Mouse (Mus musculus) layer of hippocampus, postnatal 14 days (tissue): ENCODE data around the gene Pgam5. TPM values are rescaled to one million over a fixed set of nuclear protein-coding genes. Genes with fewer than 3 reads are reported as not detected.
A peak's percentile ranks its signal among the peaks of the same experiment; 100 is the strongest.

Experiments
- DNase-seq, 2 experiments: peaks; one replicate each; pipeline ENCODE4 v3.0.0; 2021 to 2022; ENCODE audit warnings: low spot score in 2 of 2, mixed read lengths in 1 of 2
- long read RNA-seq, 2 experiments: library from polyadenylated mRNA; stranded (forward); transcript quantifications; one replicate each; pipeline ENCODE4 v2.0.0; 2021
- total RNA-seq, 2 experiments: library from RNA; stranded (reverse); gene quantifications; 2 replicates each; pipeline ENCODE4 v1.2.3; 2021

The Pgam5 gene
- 10 to 100 TPM; 64.7 to 68.3 TPM for total RNA-seq
- long read RNA-seq, experiment 1, transcript Pgam5-201 (6 exons, 2,044 nt): major isoform, 59 of 131 reads
- long read RNA-seq, experiment 1, transcript Pgam5-202 (6 exons, 2,098 nt): minor isoform, 57 of 131 reads
- long read RNA-seq, experiment 1, partial matches to known transcripts: 2 of 131 reads
- long read RNA-seq, experiment 1, other reads (novel, unspliced or antisense): 13 of 131 reads
- long read RNA-seq, experiment 2, transcript Pgam5-202 (6 exons, 2,098 nt): minor isoform, 43 of 113 reads
- long read RNA-seq, experiment 2, transcript Pgam5-201 (6 exons, 2,044 nt): major isoform, 57 of 113 reads
- long read RNA-seq, experiment 2, partial matches to known transcripts: 5 of 113 reads
- long read RNA-seq, experiment 2, other reads (novel, unspliced or antisense): 8 of 113 reads

GRCm38 (mm10) chr5:110269141-110270101, at the start of gene Pgam5:
Gene Pgam5 (minus strand): TSS chr5:110269913.
- peak; percentile 89 to 92 for DNase-seq

DNA sequence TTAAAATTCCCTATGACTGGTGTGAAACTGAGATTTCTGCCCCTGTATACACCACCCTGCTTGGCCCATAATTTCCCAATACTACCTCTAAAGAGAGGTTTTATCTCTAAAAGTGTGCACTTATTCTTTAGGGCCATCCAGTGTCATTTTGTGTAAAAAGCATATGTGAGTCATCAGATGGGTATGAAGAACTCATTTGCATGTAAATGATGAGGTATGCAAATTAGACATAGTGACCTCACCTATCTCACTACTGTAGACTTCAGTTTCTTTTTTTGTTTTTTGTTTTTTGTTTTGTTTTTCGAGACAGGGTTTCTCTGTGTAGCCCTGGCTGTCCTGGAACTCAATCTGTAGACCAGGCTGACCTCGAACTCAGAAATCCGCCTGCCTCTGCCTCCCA, 43.4 kb upstream of the Pgam5 start:
- DNase-seq: no peak

DNA sequence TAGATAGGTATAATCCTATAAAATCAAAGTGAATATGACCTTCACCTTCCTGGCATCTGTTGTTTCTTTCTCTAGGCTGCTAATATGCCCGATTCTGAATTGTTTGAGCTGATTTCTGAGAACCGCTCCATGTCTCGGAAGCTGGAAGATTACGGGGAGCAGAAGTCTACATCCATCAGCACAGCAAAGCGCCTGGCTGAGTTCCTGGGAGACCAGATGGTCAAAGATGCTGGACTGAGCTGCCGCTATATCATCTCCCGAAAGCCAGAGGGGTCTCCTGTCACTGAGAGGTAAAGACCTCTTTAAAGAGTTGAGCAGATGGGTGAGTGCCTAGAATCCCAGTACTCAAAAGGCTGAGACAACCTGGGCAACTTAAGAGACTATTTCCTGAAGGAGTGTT, 39.1 kb upstream of the Pgam5 start:
- DNase-seq: no peak

DNA sequence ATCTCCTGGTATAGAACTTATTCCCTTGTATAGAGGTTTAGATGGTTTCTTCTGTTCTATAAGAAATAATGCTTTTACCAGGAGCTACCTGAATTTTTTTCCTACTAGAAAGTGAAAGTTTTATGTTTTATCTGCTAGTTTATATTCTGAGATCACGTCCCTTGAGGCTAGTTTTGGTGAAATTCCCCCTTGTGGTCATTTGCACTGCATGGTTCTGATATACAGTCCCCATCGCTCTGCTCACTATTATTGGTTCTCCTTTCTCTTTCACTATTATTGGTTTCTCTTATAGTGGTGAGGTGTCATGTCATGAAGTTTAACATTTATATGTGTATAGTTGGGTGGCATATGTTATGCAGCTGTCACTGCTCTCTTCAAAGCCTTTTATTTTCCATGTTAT, 30.9 kb upstream of the Pgam5 start:
- no peak for DNase-seq

DNA sequence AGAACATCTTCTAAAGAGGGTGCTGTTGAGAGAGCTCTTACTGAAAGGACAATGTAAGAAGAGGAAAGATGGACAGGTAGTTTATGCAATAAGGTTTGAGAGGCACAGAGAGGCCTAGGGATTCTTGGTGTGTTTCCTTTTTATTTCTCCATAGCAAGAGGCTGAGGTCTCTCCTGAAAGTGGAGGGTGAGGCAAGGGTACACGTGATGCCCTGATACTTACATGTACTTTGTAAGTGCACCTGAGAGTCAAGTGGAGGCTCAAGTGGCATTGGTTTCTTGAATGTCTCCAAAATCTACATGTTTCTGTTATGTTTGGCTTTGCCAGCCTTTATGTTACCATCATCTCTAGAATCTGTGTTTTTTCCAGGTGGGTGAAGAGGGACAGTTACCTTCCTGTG, 26.9 kb upstream of the Pgam5 start:
- no peak for DNase-seq

DNA sequence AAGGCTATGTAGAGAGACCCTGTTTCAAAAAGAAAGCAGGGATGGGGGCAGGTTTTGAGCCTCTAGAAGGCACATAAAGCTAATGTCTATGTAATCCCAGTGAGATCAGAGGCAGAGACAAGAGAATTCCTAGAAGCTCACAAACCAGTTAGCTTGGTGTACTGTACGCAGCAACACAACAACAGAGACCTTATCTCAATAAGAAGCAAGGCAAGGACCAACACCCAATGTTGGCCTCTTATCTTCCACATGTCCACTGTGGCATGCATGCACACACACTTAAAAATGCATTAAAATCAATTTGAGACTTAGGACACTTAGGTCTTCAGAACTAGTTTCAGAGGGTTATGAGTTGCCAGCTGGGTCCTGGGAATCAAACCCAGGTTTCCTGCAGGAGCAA, 21.9 kb upstream of the Pgam5 start:
- no peak for DNase-seq

DNA sequence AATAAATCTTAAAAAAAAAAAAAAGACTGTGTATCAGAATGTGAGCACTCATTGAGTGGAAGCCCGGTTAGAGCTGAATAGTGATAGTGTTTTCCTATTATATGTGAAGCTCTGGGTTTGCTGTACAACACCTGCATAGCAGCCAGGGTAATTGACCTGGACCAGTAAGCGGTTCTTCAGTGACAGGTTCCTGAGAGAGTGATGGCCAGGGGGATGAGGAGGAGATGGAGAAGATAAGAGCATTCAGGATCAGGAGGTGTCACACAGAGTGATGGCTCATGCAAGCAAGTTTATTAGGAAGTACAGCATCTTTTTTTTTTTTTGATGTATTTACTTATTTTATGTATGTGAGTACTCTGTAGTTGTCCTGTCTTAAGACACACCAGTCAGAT, 17.4 kb upstream of the Pgam5 start:
- no peak for DNase-seq

DNA sequence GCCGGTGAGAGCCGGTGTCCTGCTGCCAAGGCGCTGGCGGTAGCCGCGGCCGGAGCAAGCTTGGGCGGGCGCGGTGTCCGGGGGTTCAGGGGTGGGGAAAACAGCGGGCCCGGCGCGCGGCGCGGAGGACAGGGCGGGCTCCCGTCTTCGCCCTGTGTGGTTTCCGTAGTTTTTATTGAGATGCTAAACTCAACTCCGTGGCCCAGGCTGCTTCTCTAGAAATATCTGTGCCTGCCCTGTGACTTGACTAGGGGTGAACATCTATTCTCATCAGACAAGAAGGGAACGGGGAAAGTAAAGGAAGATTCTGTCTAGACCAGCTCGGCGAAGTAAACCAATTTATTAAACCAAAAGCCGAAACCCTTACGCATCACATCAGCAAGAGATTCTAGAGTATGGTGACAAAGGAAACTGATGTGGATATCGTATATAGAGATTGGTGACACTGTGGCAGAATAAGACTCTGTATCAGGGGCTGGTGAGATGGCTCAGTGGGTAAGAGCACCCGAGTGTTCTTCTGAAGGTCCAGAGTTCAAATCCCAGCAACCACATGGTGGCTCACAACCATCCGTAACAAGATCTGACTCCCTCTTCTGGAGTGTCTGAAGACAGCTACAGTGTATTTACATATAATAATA, 16.9 kb upstream of the Pgam5 start:
- no peak for DNase-seq

GRCm38 (mm10) chr5:110285770-110286445, 16.2 kb upstream of the Pgam5 start, which contains the start of the genes Pxmp2 and Pole:
Gene Pxmp2 (minus strand): TSS chr5:110286186.
Gene Pole (plus strand): TSS chr5:110286306.
- DNase-seq: peak; percentile 78 to 89

DNA sequence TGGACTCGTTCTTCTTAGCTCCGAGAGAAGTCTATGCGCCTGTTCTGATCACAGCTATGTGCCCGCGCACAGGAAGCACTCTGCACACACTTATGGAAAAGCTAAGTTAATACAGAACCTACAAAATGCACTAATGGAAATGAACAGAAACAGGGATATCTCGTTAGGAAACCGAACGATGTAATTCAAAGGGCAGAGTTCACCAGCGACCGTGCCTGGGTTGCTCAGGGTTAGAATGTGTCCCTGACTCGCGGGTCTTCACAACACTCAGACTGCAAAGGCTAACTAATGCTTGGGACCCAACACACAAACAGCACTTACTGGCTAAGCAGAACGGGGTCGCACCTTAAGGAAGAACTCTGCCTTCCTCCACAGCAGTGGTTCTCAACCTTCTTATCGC, 15.4 kb upstream of the Pgam5 start:
- no peak for DNase-seq

GRCm38 (mm10) chr5:110284536-110284935, 14.8 kb upstream of the Pgam5 start:
- no peak for DNase-seq

GRCm38 (mm10) chr5:110281984-110282383, 12.3 kb upstream of the Pgam5 start:
- DNase-seq: no peak

DNA sequence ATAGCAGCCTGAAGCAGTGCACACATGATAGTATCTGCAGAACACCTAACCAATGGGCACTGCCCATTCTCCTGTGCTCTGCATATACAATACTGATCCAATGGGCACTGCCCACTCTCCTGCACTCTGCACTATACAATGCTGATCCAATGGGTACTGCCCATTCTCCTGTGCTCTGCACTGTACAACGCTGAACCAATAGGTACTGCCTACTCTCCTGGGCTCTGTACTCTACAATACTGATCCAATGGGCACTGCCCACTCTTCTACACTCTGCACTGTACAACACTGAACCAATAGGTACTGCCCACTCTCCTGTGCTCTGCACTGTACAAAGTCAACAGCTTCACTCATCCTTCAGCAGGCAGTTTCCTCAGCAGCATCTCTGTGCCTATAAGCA, 7.2 kb upstream of the Pgam5 start:
- no peak for DNase-seq

DNA sequence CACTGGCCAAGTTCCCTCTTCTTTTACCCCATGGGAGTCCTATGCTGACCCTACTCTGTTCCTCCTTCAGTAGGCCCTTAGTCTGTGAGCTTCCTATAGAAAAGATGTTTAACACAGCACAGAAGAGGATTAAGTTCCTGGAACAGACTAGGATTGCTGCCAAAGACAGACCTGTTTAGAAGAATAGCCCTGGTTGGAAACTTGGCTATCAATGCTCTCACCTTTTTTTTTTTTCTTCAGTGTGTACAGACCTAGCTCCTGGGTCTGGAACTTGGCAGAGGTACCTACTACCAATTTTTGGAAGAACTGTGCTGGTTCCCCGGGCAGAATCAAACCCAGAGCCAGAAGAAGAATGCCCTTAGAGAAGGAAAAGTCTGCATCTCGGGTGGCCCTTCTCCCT, 6.7 kb upstream of the Pgam5 start:
- no peak for DNase-seq

- DNase-seq: no peak
These were observed 5.1 kb upstream of the Pgam5 start for GRCm38 (mm10) chr5:110274846-110275245.

DNA sequence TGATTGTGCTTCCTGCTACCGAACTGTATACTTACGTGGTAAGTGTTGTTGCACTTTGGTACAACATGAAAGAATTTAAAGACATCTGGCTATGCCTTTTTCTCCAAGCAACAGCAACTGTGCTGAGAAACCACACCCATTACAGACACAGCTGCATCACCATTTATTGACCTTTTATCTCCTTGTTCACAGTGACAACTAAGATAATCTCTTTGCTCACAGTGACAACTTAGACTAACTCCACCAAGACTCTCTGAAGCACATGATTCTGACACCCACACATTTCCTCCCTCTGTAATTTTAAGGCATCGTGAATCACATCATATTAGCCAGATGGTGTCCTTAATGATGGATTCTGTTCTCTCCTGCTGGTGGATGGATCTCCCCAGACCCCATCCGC, 4.4 kb upstream of the Pgam5 start:
- DNase-seq: no peak

GRCm38 (mm10) chr5:110270242-110270641, 529 bp upstream of the Pgam5 start:
- no peak for DNase-seq

GRCm38 (mm10) chr5:110266941-110267340, 2.8 kb downstream of the Pgam5 start:
- DNase-seq: no peak

GRCm38 (mm10) chr5:110244091-110244490, 25.6 kb downstream of the Pgam5 start:
- no peak for DNase-seq

DNA sequence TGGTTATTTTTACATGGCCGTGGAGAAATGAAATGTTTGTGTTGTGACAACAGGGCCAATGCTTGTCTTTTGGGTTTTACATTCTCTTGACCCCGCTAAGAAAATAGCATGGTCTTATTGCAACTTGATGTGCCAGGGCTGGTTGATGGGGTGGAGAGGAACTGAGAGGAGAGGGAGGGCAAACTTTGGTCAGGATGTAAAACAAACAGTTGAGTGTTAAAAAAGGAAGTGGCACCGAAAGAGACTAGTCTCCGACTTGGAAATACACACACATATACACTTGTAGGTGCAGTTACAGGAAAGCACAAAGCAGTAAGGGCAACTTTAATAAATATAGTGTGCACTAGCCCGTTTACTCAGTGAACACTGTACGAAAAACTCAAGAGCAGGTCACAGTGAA, 37.4 kb downstream of the Pgam5 start:
- no peak for DNase-seq

DNA sequence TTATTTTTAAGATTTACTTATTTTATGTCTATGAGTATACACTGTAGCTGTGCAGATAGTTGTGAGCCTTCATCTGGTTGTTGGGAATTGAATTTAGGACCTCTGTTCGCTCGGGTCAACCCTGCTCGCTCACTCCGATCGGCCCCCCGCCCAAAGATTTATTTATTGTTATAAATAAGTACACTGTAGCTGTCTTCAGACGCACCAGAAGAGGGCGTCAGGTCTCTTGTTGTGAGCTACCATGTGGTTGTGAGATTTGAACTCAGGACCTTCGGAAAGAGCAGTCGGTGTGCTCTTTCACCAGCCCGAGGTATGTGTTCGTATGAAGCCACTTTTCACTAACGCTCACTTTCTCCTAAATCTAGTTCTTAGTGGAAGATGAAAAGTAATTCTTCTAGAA, 38.1 kb downstream of the Pgam5 start:
- no peak for DNase-seq
